Mouse (Mus musculus) intestine, embryonic 15.5 days (tissue): ENCODE data around the gene Gm20661. TPM values are rescaled to one million over a fixed set of nuclear protein-coding genes. Genes with fewer than 3 reads are reported as not detected.
"Not testable (repeated sequence)": the region's sequence is repeated elsewhere in the genome, so short reads cannot be mapped to it uniquely, and the experiment has no call there.

Source experiments
- ATAC-seq: fragments of 200-750 bp; cut with Nextera tagmentation; 2 replicates; pipeline ENCODE4 v1.8.0; 2017; ENCODE audit warnings: moderate TSS enrichment, moderate library complexity
- H3K27ac ChIP-seq: fragments of 300-500 bp; sonication (generic); 2 replicates; pipeline ENCODE4 v1.5.1; 2015; ENCODE audit warnings: mild to moderate bottlenecking, inconsistent platforms
- H3K27me3 ChIP-seq: fragments of 300-500 bp; sonication (generic); replicated peaks from 2 replicates; pipeline ENCODE4 v1.6.1; 2015; ENCODE audit warnings: inconsistent platforms
- H3K36me3 ChIP-seq: fragments of 300-500 bp; sonication (generic); 2 replicates; pipeline ENCODE4 v1.6.1; 2015; ENCODE audit warnings: inconsistent platforms
- H3K4me1 ChIP-seq: fragments of 300-500 bp; sonication (generic); replicated peaks from 2 replicates; pipeline ENCODE4 v1.6.1; 2015; ENCODE audit warnings: inconsistent platforms
- H3K4me2 ChIP-seq: fragments of 300-500 bp; sonication (generic); replicated peaks from 2 replicates; pipeline ENCODE4 v1.6.1; 2015; ENCODE audit warnings: mild to moderate bottlenecking, inconsistent platforms
- H3K4me3 ChIP-seq: fragments of 300-500 bp; sonication (generic); replicated peaks from 2 replicates; pipeline ENCODE4 v1.5.1; 2015; ENCODE audit warnings: inconsistent platforms
- H3K9ac ChIP-seq: fragments of 300-500 bp; sonication (generic); 2 replicates; pipeline ENCODE4 v1.6.1; 2015; ENCODE audit warnings: inconsistent platforms
- H3K9me3 ChIP-seq: fragments of 300-500 bp; sonication (generic); 2 replicates; pipeline ENCODE4 v1.6.1; 2016; ENCODE audit warnings: inconsistent platforms
- WGBS: fragments of 180-500 bp; shearing (Covaris S2); methylation state at CpG from one replicate; pipeline ENCODE4 v1.1.7; 2015; 5-methylcytosine and 5-hydroxymethylcytosine counted together
- polyA plus RNA-seq: library from polyadenylated mRNA; unstranded; fragments of >200 nt; fragmentation: Nextera tagmentation; extraction: Ambion mirVana; gene quantifications from 2 replicates; pipeline ENCODE4 v1.2.1, GENCODE M21; 2015

Gm20661 gene
- polyA plus RNA-seq, 1 experiment from 2014 or later, result 5.7 TPM

GRCm38 (mm10) chr9:108013577-108013976, 30.7 kb downstream of the Gm20661 start:
- not testable (repeated sequence) for ATAC-seq, H3K4me2 ChIP-seq, H3K27me3 ChIP-seq, H3K27ac ChIP-seq, H3K9me3 ChIP-seq, H3K9ac ChIP-seq, H3K4me3 ChIP-seq, H3K36me3 ChIP-seq, H3K4me1 ChIP-seq
- WGBS, result 91% methylated on average over 2 of the region's 2 CpGs

DNA sequence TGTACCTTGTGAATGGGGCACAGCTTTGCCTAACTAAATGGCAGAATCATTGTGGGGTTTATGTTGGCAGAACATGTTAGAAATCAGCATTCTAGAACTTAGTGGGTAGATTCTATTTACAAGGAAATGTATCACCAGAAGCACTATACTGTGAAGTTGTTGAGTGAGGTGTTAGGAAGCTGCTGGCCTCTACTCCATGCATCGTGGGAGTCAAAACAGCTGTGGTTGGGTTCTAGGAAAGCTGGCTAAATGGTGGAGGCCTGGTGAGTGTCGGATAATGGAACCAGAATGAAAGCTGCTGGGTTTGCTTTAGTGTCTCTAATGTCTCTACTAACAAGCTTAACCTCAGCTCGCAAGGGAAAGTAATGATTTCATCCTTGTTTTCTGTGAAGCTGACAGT, 34.3 kb downstream of the Gm20661 start:
- Histone ChIP-seq H3K4me3 (no peak overlapping the region), H3K27ac (no peak overlapping the region), H3K4me1 (no peaks in the 10 kb centered on the region), H3K4me2 (no peak overlapping the region), H3K9ac (no peak overlapping the region), H3K36me3 (no peaks in the 10 kb centered on the region), H3K9me3 (no peaks in the 10 kb centered on the region), H3K27me3 (no peaks in the 10 kb centered on the region)
- no peak for ATAC-seq
- 87% methylated on average over 3 of the region's 3 CpGs for WGBS

GRCm38 (mm10) chr9:108020741-108021140, 37.9 kb downstream of the Gm20661 start:
- Histone ChIP-seq H3K27ac (no peak overlapping the region), H3K4me2 (no peak overlapping the region), H3K9ac (no peak overlapping the region), H3K9me3 (no peaks in the 10 kb centered on the region), H3K36me3 (peaks cover 9% of the 10 kb centered on the region; the same call in 1 of the 2 replicates), H3K27me3 (no peaks in the 10 kb centered on the region), H3K4me1 (no peaks in the 10 kb centered on the region), H3K4me3 (no peak overlapping the region)
- WGBS, result 90% methylated on average over 1 of the region's 1 CpGs
- no peak for ATAC-seq

DNA sequence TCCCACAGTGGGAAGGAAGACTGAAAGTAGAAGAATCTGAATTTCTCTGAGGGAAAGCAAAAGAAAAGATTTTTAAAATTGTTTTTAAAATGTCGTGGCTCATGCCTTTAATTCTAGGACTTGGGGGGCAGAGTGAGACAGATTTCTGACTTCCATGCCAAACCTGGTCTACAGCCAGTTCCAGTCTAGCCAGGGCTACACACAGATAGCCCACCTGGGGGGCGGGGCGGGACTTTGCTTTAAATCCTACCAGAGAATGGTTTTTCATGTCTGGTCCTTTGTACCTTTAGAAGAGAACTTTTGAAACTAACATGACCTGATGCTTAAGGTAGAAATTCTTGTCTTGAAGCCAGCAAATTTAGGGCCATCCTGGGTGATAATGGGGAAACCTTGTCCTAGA, 40.4 kb downstream of the Gm20661 start:
- Histone ChIP-seq H3K27me3 (no peaks in the 10 kb centered on the region), H3K36me3 (peaks cover 16% of the 10 kb centered on the region), H3K4me3 (no peak overlapping the region), H3K9me3 (no peaks in the 10 kb centered on the region), H3K4me2 (no peak overlapping the region), H3K9ac (no peak overlapping the region), H3K4me1 (no peaks in the 10 kb centered on the region), H3K27ac (no peak overlapping the region)
- no peak for ATAC-seq
- 91% methylated on average over 3 of the region's 3 CpGs for WGBS

DNA sequence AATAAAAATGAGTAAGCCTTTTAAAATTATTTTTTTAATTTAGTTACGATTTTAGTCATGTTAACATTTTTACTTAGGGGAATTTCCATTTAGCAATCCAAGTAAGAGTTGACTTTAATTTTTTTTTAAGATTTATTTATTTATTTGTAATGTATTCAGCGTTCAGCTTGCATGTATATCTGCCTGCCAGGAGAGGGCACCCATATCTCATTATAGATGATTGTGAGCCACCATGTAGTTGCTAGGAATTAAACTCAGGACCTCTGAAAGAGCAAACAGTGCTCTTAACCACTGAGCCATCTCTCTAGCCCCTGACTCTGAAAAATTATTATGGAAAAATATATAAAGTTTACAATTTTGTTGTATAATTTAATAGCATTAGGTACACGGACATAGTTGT, 43.7 kb downstream of the Gm20661 start:
- H3K27ac ChIP-seq, result no peak overlapping the region
- peaks cover 21% of the 10 kb centered on the region for H3K36me3 ChIP-seq
- no peak overlapping the region for H3K4me2 ChIP-seq
- no peak overlapping the region for H3K9ac ChIP-seq
- no peak overlapping the region for H3K4me3 ChIP-seq
- no peaks in the 10 kb centered on the region for H3K4me1 ChIP-seq
- no peak for ATAC-seq
- no peaks in the 10 kb centered on the region for H3K9me3 ChIP-seq
- WGBS, result 89% methylated on average over 3 of the region's 3 CpGs
- H3K27me3 ChIP-seq, result no peaks in the 10 kb centered on the region

DNA sequence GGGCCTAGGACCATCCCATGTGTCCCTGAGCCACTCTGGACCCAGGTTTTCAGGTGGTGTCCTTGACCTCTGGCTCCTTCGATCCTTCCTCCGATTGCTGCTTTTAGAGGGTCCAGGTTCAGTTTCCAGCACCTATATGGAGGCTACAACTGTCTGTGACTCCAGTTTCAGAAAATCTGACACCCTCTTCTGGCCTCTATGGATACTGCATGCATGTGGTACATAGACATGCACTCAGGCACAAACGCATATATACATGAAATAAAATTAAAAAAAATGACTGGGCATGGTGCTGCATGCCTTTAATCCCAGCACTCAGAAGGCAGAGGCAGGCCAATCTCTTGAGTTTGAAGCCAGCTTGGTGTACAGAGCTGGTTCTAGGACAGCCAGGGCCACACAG, 45.0 kb downstream of the Gm20661 start:
- WGBS, result 96% methylated on average over 3 of the region's 3 CpGs
- no peak for ATAC-seq

DNA sequence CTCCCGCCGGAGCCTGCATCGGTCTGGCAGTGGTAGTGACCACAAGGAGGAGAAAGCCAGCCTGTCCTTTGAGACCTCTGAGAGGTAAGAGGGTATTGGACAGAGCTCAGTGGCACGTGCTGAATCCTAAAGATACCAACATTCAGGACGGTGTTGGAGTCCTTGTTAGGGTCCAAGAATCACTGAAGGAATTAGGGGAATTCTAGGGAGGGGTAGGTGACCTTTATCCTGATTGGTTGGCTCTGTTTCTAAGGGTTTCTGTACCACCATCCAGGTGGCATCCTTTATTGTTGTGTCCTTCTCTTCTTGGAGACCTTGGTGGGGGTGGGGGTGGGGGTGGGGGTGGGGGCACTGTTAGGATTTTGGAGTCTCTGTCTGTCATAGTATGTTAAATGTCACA, 49.3 kb downstream of the Gm20661 start:
- no peak overlapping the region for H3K27ac ChIP-seq
- H3K9ac ChIP-seq, result no peak overlapping the region
- H3K9me3 ChIP-seq, result no peaks in the 10 kb centered on the region
- no peaks in the 10 kb centered on the region for H3K27me3 ChIP-seq
- H3K4me2 ChIP-seq, result no peak overlapping the region
- peaks cover 24% of the 10 kb centered on the region for H3K36me3 ChIP-seq
- ATAC-seq, result no peak
- 93% methylated on average over 5 of the region's 5 CpGs for WGBS
- H3K4me3 ChIP-seq, result no peak overlapping the region
- H3K4me1 ChIP-seq, result no peaks in the 10 kb centered on the region

More for the DNA sequence above, 45.0 kb downstream of the Gm20661 start:
- Histone ChIP-seq H3K27ac (no peak overlapping the region), H3K9me3 (no peaks in the 10 kb centered on the region), H3K4me2 (no peak overlapping the region), H3K27me3 (no peaks in the 10 kb centered on the region), H3K36me3 (peaks cover 25% of the 10 kb centered on the region), H3K4me3 (no peak overlapping the region), H3K9ac (no peak overlapping the region), H3K4me1 (no peaks in the 10 kb centered on the region)

DNA sequence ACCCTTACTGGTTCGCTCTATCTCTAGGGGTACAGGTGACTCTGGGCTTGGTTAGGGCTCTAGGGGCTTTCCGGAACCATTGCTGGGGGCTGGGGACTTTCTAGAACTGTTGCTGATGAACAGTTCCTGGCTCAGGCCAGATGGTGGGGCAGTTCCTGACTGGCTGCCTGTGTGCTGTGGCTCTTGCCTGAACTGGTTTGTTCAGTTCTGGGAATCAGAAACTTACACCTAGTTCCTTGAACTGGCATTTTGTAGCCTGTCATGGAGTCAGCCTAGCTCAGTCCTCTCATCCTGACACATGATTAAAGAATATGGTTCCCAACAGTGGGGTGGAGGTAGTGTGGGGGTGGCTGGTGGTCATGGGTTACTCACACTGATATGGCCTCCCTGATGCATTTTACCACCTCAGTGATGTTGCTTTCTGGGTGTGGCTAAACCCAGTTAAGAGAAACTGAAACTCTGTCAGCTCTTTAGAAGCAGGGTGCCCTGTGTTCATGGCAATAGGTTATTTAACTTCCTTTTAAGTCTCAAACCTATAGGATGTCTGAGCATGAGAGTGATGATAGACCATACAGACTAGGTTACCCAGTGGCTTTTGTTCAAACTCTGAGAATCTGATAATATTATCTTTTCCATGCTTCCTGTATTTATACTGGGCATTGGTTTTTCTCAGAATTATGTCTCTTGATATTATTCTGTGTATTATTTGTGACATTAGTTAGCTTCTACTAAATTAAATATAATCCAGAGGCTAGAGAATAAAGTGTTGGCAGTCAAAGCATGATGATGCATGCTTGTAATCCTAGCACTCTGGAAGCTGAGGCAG, 52.7 kb downstream of the Gm20661 start:
- peak; percentile 83 for ATAC-seq
- H3K4me1 ChIP-seq, result no peaks in the 10 kb centered on the region
- H3K27ac ChIP-seq, result 0 out of 2 replicates have a peak overlapping the region, but pooled peaks have one; percentile 3
- H3K4me2 ChIP-seq, result no peak overlapping the region
- WGBS, result 90% methylated on average over 2 of the region's 2 CpGs
- no peak overlapping the region for H3K4me3 ChIP-seq
- peaks cover 20% of the 10 kb centered on the region for H3K36me3 ChIP-seq
- no peak overlapping the region for H3K9ac ChIP-seq
- no peaks in the 10 kb centered on the region for H3K27me3 ChIP-seq
- no peaks in the 10 kb centered on the region for H3K9me3 ChIP-seq

Other genes starting within 250 kb of the Gm20661 start
- 153 and 154 TPM in 2 replicates for gene Rbm5, start 212.1 kb upstream of the Gm20661 start, polyA plus RNA-seq
- gene Rbm6, start 109.8 kb upstream of the Gm20661 start, polyA plus RNA-seq, result 67.2 and 70.5 TPM in 2 replicates
- 18.5 and 20.7 TPM in 2 replicates for gene Mon1a, start 94.9 kb upstream of the Gm20661 start, polyA plus RNA-seq
- 11.4 and 14.2 TPM in 2 replicates for gene Mst1r, start 76.2 kb upstream of the Gm20661 start, polyA plus RNA-seq
- not detected in 2 replicates for gene Actl11, start 54.6 kb upstream of the Gm20661 start, polyA plus RNA-seq
- gene Camkv, start 47.4 kb upstream of the Gm20661 start, polyA plus RNA-seq, result 1.9 and 2.2 TPM in 2 replicates
- gene Traip, start 32.9 kb upstream of the Gm20661 start, polyA plus RNA-seq, result 17.7 and 17.9 TPM in 2 replicates
- 29.9 and 32.4 TPM in 2 replicates for gene Uba7, start 7.6 kb upstream of the Gm20661 start, polyA plus RNA-seq
- 40.3 and 41.8 TPM in 2 replicates for gene Inka1, start 2.8 kb downstream of the Gm20661 start, polyA plus RNA-seq
- gene Cdhr4, start 9.4 kb downstream of the Gm20661 start, polyA plus RNA-seq, result 8.4 and 9.4 TPM in 2 replicates
- 0.10 and 0.42 TPM in 2 replicates for gene Gm20662, start 13.3 kb downstream of the Gm20661 start, polyA plus RNA-seq
- gene Ip6k1, start 19.4 kb downstream of the Gm20661 start, polyA plus RNA-seq, result 41.7 and 42.1 TPM in 2 replicates
- 61.8 and 79.2 TPM in 2 replicates for gene Gmppb, start 66.2 kb downstream of the Gm20661 start, polyA plus RNA-seq
- 3.1 and 3.2 TPM in 2 replicates for gene Amigo3, start 70.1 kb downstream of the Gm20661 start, polyA plus RNA-seq
- gene Mst1, start 97.4 kb downstream of the Gm20661 start, polyA plus RNA-seq, result 0.98 and 2.2 TPM in 2 replicates
- 18.6 and 23.7 TPM in 2 replicates for gene Rnf123, start 100.3 kb downstream of the Gm20661 start, polyA plus RNA-seq
- 76.5 and 96.8 TPM in 2 replicates for gene Apeh, start 111.5 kb downstream of the Gm20661 start, polyA plus RNA-seq
- 4.7 and 4.9 TPM in 2 replicates for gene Bsn, start 207.3 kb downstream of the Gm20661 start, polyA plus RNA-seq